Mouse (Mus musculus) urinary bladder, postnatal 4 days (tissue): ENCODE data around the gene Atp4b.
"Not testable (repeated sequence)": the region's sequence is repeated elsewhere in the genome, so short reads cannot be mapped to it uniquely, and the experiment has no call there.

Experiments used
- DNase-seq, 2 experiments: peaks; one replicate each; pipeline ENCODE4 v3.0.0; 2021 to 2022; ENCODE audit warnings: low spot score in 2 of 2

Atp4b gene

GRCm38 (mm10) chr8:13382999-13383398 lies 13.6 kb downstream of the Atp4b start:
- no peak for DNase-seq

- DNase-seq, result no peak
These were observed 14.1 kb downstream of the Atp4b start for GRCm38 (mm10) chr8:13382536-13382935.

- no peak for DNase-seq
These were observed 15.0 kb downstream of the Atp4b start for GRCm38 (mm10) chr8:13381630-13382029.

DNA sequence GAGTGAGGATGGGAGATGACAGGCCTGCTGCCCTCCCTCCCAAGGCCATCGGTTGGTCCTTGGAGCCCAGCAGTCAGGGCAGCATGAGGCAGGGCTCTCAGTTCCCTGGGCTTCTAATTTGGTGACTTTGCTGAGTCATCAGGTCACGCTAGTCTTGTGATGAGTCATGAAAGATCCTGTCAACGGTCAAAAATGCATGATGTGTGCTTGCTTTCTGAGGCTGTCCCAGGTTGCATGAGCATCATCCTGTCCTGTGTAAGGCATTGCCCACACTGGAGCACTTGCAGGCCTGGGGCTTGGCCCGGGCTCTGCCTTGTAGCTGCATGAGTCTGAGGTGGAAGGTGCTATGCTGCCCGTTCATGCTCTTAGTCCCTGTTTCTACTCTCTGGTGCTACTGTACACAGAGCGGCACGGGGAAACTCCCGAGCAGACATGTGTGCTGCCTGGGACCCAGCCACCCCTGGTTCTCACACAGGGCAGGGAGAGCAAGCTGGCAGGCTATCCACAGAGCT lies 23.4 kb downstream of the Atp4b start:
- DNase-seq, result no peak

- no peak for DNase-seq
These were observed 34.8 kb downstream of the Atp4b start for GRCm38 (mm10) chr8:13361865-13362264.

DNA sequence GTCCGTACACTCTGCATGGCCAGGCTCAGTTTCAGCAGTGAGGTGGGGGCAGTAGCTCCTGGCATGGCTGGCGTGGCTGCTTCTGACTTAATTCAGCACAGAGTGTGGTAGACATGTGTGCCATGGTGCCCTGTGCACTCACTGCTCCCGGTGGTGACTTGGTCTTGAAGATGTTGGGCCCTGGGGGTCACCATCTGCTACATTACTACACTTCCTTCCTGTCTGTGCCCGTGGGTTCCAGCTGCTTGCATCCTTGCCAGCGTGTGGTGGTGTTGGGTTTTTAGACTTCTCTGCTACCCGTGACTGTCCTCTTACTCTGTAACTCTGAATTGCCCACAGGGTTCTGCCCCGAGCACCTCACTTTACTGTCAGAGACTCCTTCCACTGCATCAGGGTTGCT lies 36.4 kb downstream of the Atp4b start:
- DNase-seq, result no peak

DNA sequence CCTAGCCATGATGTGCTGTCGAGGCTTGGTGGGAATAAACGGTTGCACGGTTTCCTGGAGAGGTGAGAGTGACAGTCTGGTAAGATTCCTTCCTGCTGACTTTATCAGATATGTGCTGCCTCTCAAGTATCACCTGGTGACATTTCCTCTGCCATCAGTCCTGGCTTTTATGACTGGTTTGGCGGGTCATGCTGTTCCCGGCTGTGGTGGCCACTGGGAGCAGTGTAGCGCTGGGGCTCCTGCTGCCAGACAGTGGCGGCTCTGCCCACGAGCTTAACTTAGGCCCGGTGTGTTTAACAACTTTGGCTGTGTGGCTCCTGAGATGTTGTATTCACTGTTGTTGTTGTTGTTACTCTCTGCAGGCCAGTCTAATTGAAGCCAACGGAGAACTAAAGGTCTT lies 39.9 kb downstream of the Atp4b start:
- DNase-seq, result no peak

DNA sequence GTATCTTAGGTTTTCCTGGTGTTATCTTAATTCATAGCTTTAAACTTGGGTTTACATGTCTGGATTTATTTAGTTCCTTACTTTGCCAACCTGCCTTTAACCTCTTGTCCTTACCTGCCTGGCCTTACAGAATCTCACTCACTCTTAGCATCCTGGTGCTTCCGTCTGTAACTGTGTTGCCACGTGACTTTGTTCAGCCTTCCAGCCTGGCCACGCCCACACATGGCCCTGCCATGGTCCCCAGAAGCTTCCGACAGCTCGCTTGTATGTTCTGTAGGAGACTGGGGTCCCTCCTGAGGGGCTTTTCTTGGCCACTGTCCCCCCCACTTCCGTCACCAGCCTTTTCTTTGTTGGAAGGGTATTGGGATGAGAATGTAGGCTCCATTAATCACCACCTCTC lies 40.4 kb downstream of the Atp4b start:
- DNase-seq, result no peak

DNA sequence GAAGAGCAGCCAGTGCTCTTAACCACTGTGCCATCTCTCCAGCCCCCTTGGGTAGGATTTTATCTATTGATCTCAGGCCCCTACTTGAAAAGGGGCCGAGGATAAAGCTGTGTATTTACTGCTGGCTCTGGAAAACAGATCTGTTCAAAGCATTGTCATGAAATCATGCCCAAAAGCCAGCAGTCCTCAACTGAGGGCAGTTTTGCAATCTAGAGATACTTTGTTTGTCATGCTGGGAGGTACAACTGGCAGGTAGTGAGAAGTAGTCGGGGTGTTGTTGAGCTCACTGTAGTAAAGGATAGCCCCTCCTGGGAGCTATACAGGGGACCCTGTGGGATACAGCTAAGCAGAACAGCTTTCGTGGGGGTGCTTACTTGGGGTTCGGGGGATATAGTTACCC lies 42.7 kb downstream of the Atp4b start:
- DNase-seq, result no peak

GRCm38 (mm10) chr8:13353155-13353833 lies 43.3 kb downstream of the Atp4b start:
- no peak for DNase-seq

DNA sequence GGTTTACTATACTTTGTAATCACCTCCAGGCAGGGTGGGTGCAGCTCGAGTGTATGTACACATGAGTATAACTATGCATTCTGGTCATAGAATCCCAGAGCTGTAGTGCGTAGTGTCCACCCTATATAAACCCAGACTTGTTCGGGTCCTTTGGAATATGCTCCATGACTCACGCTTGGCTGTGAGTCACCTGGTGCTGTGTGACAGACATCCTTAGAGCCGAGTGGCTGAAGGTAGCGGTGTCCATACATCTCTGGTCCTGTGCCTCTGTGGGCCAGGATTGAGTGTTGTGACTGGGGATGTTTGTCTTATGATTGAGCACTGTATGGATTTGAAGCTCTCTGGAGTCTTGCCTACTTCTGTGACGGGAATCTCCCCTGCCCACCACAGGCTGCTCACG lies 44.0 kb downstream of the Atp4b start:
- no peak for DNase-seq

GRCm38 (mm10) chr8:13351593-13351992 lies 45.0 kb downstream of the Atp4b start:
- DNase-seq, result no peak

DNA sequence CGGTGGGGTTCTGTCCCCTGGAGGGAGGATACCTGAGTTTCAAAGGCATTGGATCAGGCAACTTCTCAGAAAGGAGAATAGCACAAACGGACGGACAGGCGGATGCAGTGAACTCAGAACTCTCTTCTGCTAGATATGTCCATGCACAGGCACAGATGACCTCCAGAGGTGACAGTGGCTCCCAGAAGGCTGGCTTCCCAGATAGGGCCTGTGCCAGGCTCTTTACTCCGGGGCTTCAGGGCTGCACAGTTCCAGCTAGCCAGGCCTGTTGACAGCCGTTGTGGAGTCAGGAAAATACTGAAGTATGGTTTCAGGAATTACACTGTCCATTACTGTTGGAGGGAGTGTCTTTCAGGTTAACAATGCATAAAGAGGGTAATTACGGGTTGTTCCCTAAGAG lies 46.6 kb downstream of the Atp4b start:
- DNase-seq, result no peak

- DNase-seq, result no peak
These were observed 53.5 kb downstream of the Atp4b start for GRCm38 (mm10) chr8:13343134-13343533.

DNA sequence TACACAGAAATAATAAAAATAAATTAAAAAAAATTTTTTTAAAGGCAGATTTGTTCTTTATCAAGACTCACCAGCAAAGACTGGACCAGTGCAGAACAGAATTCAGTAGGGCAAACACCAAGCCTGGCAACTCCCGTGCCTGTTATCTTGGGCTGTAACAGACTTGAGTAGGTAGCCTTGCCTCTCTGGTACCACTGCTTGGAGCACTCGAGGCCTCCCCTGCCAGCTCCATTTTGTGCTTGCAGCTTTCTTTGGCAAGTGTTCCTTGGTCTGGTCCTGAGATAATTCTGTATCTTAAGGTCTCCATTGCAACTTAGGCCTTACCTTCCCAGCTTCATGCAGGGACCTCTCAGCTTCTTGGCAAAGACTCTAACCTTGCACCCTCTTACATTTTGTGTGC lies 54.3 kb downstream of the Atp4b start:
- no peak for DNase-seq

- DNase-seq, result no peak
These were observed 56.0 kb downstream of the Atp4b start for GRCm38 (mm10) chr8:13340650-13341049.

DNA sequence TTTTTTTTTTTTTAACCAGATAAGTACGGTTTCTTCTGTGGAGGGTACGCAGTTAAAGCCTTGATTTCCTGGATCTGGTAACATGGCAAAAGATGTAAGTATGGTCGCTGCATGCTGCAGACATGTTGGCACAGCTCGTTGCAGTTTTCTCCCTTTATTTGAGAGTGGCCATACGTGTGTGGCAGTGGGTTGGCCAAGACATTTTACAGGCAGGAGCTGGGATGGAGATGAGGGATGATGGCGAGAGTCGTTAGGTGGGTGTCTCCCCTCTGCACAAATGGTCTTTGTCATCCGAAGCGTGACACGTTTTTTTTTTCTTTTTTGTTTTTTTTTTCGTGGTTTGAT lies 57.0 kb downstream of the Atp4b start:
- DNase-seq, result no peak

DNA sequence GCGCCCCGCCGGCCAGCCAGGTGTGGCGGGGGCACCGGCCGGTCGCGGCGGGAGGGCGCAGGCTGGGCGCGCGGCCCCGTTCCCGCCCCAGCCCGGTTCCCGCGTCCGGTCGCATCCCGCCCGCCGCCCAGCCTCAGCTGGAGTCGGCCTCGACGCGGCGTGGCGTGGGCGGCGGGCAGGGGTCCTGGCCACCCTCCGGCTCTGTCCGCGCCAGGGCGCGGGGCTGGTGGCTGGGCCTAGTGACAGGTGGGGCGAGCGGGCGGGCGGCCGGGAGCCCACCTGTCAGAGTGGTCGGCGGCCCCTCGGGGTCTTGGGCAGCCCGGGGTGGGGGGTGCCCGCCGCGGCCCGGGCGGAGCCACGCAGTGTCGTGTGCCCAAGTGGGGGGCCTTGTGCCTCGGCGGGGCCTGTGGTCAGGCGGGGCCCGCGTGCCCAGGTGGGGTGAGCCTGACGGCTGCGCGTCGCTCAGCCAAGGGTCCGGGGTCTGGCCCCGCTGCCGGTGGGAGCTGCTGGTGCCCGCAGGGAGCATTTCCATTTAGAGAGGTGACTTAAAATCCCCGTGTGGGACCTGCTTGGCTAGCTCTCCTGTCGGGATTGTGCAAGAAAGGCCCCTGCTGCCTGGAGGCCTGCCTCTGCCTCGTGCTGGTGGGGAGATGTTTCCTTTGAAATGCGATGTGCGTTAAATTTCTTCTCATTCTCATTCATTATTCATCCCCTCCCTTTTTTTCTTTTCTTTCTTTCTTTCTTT lies 57.6 kb downstream of the Atp4b start:
- peak in 1 of 2 experiments; percentile 44 for DNase-seq

DNA sequence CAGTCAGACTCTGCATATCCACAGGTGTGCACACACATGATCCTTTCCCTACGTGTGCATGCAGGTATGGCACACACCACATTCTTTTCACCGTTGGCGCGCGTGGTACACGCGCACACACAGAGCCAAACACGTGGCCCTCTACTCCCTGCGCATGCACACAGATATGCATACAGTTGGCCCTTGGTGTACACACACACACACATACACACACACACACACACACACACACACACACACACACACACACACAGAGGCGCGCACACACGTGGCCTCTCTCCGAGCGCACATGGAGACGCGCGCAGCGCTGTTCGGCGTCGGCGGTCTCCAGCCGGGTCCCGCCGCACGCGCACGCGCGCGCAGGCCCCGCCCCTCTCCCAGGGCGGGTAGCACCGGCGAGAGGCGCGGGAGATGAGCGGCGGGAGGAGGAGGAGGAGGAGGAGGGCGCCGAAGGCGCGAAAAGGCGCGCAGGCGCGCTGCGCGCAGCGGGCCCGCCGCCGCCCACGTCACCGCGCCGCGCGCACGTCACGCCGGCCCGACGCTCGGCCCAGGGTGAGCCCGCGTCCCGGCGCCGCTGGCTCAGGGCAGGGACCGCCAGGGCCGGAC lies 58.3 kb downstream of the Atp4b start, which contains the start of gene Tfdp1:
Tfdp1 (plus strand) TSS at position 497 of the 606 bp plus-strand sequence.
- peak; percentile 78 to 81 for DNase-seq

DNA sequence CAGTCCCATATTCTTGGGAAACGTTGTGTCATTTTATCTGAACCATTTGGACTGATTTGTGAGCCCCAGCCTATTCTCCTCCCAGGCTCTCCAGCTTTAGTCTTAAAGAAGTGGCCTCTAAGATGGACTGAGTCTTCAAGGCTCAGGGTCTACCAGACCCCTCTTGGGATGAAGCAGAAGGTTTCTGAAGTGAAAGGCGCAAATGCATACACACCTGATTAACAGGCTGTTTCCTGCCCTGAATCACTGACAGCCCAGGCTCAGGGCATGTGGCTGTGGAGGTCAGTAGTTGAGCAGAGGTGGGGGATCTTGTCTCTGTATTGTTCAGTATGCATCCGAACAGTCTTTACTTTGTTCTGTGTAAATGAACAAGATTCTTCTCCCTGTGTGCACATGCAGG lies 58.9 kb downstream of the Atp4b start:
- DNase-seq, result no peak

DNA sequence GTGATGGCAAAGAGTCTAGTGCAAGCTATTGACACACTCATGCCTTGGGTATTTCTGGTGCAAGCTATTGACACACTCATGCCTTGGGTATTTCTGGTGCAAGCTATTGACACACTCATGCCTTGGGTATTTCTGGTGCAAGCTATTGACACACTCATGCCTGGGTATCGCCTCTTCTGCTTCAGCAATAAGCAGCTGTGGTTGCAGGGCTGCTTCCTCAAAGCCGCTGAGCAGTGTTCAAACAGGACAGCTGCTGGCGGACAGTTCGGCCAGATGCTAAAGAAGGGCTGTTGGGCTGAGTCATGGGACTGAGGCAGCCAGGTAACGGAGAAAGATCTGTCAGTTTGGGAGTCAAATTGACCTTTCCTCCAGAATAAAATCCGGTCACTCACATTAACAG lies 59.4 kb downstream of the Atp4b start:
- not testable (repeated sequence) for DNase-seq
